Mouse (Mus musculus) B cell, adult 2 months (primary cell): ENCODE data around the gene Irak1bp1.

Experiments
- DNase-seq, 2 experiments: peaks; one replicate each; pipeline ENCODE4 v3.0.0; 2022

Gene Irak1bp1

GRCm38 (mm10) chr9:82888645-82889044 is 59.3 kb downstream of the Irak1bp1 start:
- no peak for DNase-seq
